Mouse (Mus musculus) midbrain, embryonic 11.5 days (tissue): ENCODE results near the gene Clec18a. TPM values are rescaled to one million over a fixed set of nuclear protein-coding genes. Genes with fewer than 3 reads are reported as not detected.

Experiments used
- ATAC-seq: fragments of 200-750 bp; cut with Nextera tagmentation; 2 replicates; pipeline ENCODE4 v1.8.0; 2017; ENCODE audit warnings: moderate TSS enrichment, moderate library complexity; ENCODE audit not compliant: low FRiP score
- DNase-seq: peaks from one replicate; pipeline ENCODE4 v3.0.0; 2015; ENCODE audit warnings: low spot score; ENCODE audit errors: missing footprints
- H3K27ac ChIP-seq: fragments of 300-500 bp; sonication (generic); 2 replicates; pipeline ENCODE4 v1.5.1; 2014; ENCODE audit warnings: low read depth, low read length
- H3K27me3 ChIP-seq: fragments of 300-500 bp; sonication (generic); 2 replicates; pipeline ENCODE4 v1.6.1; 2014; ENCODE audit warnings: mild to moderate bottlenecking, low read length, moderate library complexity, mixed read lengths; ENCODE audit not compliant: control insufficient read depth, insufficient read depth
- H3K36me3 ChIP-seq: fragments of 300-500 bp; sonication (generic); 2 replicates; pipeline ENCODE4 v1.6.1; 2014; ENCODE audit warnings: mild to moderate bottlenecking, low read length, moderate library complexity, mixed read lengths; ENCODE audit not compliant: control insufficient read depth, insufficient read depth
- H3K4me1 ChIP-seq: fragments of 300-500 bp; sonication (generic); 2 replicates; pipeline ENCODE4 v1.6.1; 2014; ENCODE audit warnings: low read length; ENCODE audit not compliant: control insufficient read depth, insufficient read depth
- H3K4me2 ChIP-seq: fragments of 300-500 bp; sonication (generic); 2 replicates; pipeline ENCODE4 v1.6.1; 2014; ENCODE audit warnings: mild to moderate bottlenecking, moderate library complexity
- H3K4me3 ChIP-seq: fragments of 300-500 bp; sonication (generic); 2 replicates; pipeline ENCODE4 v1.5.1; 2014; ENCODE audit warnings: low read depth, low read length
- H3K9ac ChIP-seq: fragments of 300-500 bp; sonication (generic); 2 replicates; pipeline ENCODE4 v1.6.1; 2014; ENCODE audit warnings: low read length
- H3K9me3 ChIP-seq: fragments of 300-500 bp; sonication (generic); 2 replicates; pipeline ENCODE4 v1.6.1; 2016; ENCODE audit warnings: low read length; ENCODE audit not compliant: control insufficient read depth
- WGBS: fragments of 180-500 bp; shearing (Covaris S2); extraction: QIAGEN DNeasy Blood & Tissue Kit; methylation state at CpG from one replicate; pipeline ENCODE4 v1.1.7; 2014; 5-methylcytosine and 5-hydroxymethylcytosine counted together
- polyA plus RNA-seq: library from polyadenylated mRNA; unstranded; fragments of >200 nt; fragmentation: Nextera tagmentation; extraction: Ambion mirVana; gene quantifications from 2 replicates; pipeline ENCODE4 v1.2.1, GENCODE M21; 2014

The Clec18a gene
- polyA plus RNA-seq, 1 experiment from 2014 or later = 0.77 TPM

DNA sequence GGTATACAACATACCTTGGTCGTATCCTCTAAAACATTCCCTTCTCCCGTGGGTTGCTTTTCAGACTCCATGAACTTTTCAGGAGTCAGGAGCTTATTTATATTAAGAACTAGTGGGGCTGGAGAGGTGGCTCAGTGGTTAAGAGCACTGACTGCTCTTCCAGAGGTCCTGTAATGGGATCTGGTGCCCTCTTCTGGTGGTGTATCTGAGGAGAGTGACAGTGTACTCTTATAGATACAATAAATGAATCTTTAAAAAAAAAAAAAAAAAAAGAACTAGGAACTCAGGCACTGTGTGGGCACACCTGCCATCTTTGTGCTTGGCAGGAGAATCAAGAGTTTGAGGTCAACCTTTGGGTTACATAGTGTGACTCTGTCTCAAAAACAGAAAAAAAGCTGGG is 43.5 kb downstream of the Clec18a start:
- WGBS = 94% methylated on average over 2 of the region's 2 CpGs
- Histone ChIP-seq H3K4me2 (no peak overlapping the region), H3K27ac (no peak overlapping the region), H3K9me3 (no peaks in the 10 kb centered on the region), H3K4me3 (no peak overlapping the region), H3K27me3 (no peaks in the 10 kb centered on the region), H3K4me1 (no peaks in the 10 kb centered on the region), H3K9ac (no peak overlapping the region), H3K36me3 (peaks cover 59% of the 10 kb centered on the region)
- DNase-seq (no peak), ATAC-seq (no peak)

- Histone ChIP-seq H3K9me3 (no peaks in the 10 kb centered on the region), H3K4me2 (no peak overlapping the region), H3K27me3 (no peaks in the 10 kb centered on the region), H3K36me3 (peaks cover 54% of the 10 kb centered on the region), H3K4me3 (no peak overlapping the region), H3K4me1 (no peaks in the 10 kb centered on the region), H3K9ac (no peak overlapping the region), H3K27ac (no peak overlapping the region)
- ATAC-seq = no peak
- no peak for DNase-seq
- WGBS = 51% methylated on average over 2 of the region's 2 CpGs
Observed at GRCm38 (mm10) chr8:111044003-111044734, 48.1 kb downstream of the Clec18a start.

DNA sequence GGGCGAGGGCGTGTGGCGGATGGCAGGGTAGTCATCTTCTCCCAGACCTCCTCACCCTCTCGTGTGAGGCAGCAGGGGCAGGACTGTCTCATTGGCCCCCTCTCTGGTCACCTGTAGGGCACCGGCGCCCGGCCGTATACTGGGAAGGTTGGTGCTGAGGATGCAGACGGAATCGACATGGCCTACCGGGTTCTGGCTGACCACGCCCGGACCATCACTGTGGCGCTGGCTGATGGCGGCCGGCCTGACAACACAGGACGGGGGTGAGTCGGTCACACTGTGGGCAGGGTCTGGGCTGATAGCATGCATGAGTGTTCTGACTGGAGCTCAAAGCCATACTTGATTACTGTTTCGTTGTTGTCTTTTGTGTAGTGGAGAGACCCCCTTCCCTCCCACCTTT is 49.7 kb downstream of the Clec18a start:
- Histone ChIP-seq H3K4me2 (no peak overlapping the region), H3K27ac (no peak overlapping the region), H3K4me3 (no peak overlapping the region), H3K36me3 (peaks cover 44% of the 10 kb centered on the region), H3K27me3 (no peaks in the 10 kb centered on the region), H3K4me1 (no peaks in the 10 kb centered on the region), H3K9me3 (no peaks in the 10 kb centered on the region), H3K9ac (no peak overlapping the region)
- no peak for DNase-seq
- 94% methylated on average over 19 of the region's 19 CpGs for WGBS
- no peak for ATAC-seq

GRCm38 (mm10) chr8:111036591-111036990 is 55.6 kb downstream of the Clec18a start:
- 92% methylated on average over 15 of the region's 15 CpGs for WGBS
- no peak for ATAC-seq
- H3K36me3 ChIP-seq = peaks cover 12% of the 10 kb centered on the region

DNA sequence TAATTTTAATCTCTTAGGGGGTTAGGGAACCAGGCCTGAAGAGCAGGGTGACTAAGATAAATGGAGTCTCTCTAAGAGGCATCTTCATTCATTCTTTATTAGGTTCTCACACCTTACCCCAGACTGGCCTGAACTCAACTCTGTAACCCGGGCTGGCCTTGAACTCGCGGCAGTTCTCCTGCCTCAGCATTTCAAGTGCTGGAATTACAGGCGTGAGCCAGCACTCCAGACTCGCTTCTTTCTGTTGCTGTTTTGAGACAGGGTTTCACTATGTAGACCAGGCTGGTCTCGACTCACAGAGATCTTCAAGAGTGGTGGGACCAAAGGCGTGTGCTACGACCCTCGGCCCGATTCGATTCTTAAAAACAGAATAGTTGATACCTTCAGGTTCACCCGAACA is 58.0 kb downstream of the Clec18a start:
- ATAC-seq = no peak; the same call in 1 of the 2 replicates
- WGBS = 26% methylated on average over 12 of the region's 12 CpGs
- H3K27ac ChIP-seq = peak overlapping the region; percentile 79; the same call in 1 of the 2 replicates

More at GRCm38 (mm10) chr8:111036591-111036990, 55.6 kb downstream of the Clec18a start:
- peaks cover 14% of the 10 kb centered on the region for H3K4me1 ChIP-seq
- no peak overlapping the region for H3K4me3 ChIP-seq
- H3K27ac ChIP-seq = no peak overlapping the region
- no peaks in the 10 kb centered on the region for H3K27me3 ChIP-seq
- no peak overlapping the region for H3K9ac ChIP-seq
- H3K4me2 ChIP-seq = no peak overlapping the region
- no peaks in the 10 kb centered on the region for H3K9me3 ChIP-seq
- no peak for DNase-seq

GRCm38 (mm10) chr8:111033482-111034215 is 58.6 kb downstream of the Clec18a start:
- peak; percentile 100 for ATAC-seq

More for the DNA sequence above, 58.0 kb downstream of the Clec18a start:
- Histone ChIP-seq H3K4me3 (peak overlapping the region; percentile 75), H3K36me3 (peaks cover 7% of the 10 kb centered on the region; the same call in 1 of the 2 replicates), H3K27me3 (no peaks in the 10 kb centered on the region), H3K4me2 (peak overlapping the region; percentile 62), H3K9me3 (no peaks in the 10 kb centered on the region), H3K9ac (peak overlapping the region; percentile 88), H3K4me1 (peaks cover 14% of the 10 kb centered on the region)
- DNase-seq = no peak

DNA sequence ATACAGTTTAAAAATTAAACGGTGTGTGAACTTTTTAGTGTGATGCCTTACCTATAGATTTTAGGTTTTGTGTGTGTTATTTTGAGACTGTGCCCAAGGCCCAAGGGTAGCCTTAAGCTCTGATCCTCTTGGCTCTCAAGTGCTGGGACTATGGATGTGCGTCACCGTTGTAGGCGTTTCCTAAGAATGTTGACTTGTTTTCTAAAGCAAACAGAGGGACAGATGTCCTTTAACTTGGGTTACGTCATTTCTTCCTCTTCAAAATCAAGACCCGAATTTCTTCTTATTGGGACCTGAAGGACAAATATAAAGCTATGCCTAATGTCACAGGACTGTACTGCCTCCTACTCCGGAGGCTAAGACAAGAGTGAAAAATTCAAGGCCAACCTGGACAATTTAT is 59.3 kb downstream of the Clec18a start, which contains the start of gene Aars:
Gene Aars, plus strand, starts transcription at position 229 of the 400 bp plus-strand sequence.
- H3K4me2 ChIP-seq = peak within 1 kb of the TSS; percentile 62
- no peak for ATAC-seq
- H3K27ac ChIP-seq = peak within 1 kb of the TSS; percentile 79
- DNase-seq = no peak
- H3K4me3 ChIP-seq = peak within 1 kb of the TSS; percentile 75
- WGBS = 94% methylated on average over 7 of the region's 7 CpGs
- no peaks in the 10 kb centered on the region for H3K27me3 ChIP-seq
- H3K9me3 ChIP-seq = no peaks in the 10 kb centered on the region
- H3K9ac ChIP-seq = peak within 1 kb of the TSS; percentile 88
- peaks cover 14% of the 10 kb centered on the region for H3K4me1 ChIP-seq
- H3K36me3 ChIP-seq = peaks cover 7% of the 10 kb centered on the region; the same call in 1 of the 2 replicates

More at GRCm38 (mm10) chr8:111033482-111034215, 58.6 kb downstream of the Clec18a start:
- Histone ChIP-seq H3K4me1 (peaks cover 14% of the 10 kb centered on the region), H3K27ac (peak overlapping the region; percentile 79), H3K9me3 (no peaks in the 10 kb centered on the region), H3K4me2 (peak overlapping the region; percentile 62), H3K27me3 (no peaks in the 10 kb centered on the region), H3K9ac (peak overlapping the region; percentile 88), H3K4me3 (peak overlapping the region; percentile 75), H3K36me3 (peaks cover 7% of the 10 kb centered on the region; the same call in 1 of the 2 replicates)
- peak; percentile 98 for DNase-seq
- 6% methylated on average over 37 of the region's 37 CpGs for WGBS

DNA sequence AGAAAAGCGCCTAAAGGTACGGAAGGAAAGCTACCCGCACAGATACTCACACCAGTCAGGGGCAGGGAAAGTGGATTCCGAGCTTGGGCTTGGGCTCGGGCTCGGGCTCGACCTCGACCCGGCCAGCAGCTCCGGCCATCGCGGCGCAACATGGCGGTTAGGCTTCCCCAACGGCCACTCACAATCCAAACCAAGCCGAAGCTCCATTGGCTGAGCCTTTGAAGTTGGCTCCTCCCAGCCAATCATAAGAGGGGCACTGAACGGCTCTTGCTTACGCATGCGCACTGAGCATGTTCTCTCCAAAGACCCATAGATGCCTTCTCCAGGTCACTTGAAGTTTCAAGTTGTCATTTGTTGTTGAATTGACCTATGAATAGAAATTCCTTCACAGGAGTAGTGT is 60.7 kb downstream of the Clec18a start, which contains the start of gene Ddx19b:
Gene Ddx19b, minus strand, starts transcription at position 180 of the 400 bp plus-strand sequence.
- peaks cover 17% of the 10 kb centered on the region for H3K4me1 ChIP-seq
- no peak for ATAC-seq
- 95% methylated on average over 19 of the region's 19 CpGs for WGBS
- no peak for DNase-seq
- H3K9me3 ChIP-seq = no peaks in the 10 kb centered on the region
- H3K4me3 ChIP-seq = no peak within 1 kb of the TSS
- no peaks in the 10 kb centered on the region; the same call in 1 of the 2 replicates for H3K36me3 ChIP-seq
- no peak within 1 kb of the TSS for H3K4me2 ChIP-seq
- H3K9ac ChIP-seq = no peak within 1 kb of the TSS
- H3K27me3 ChIP-seq = no peaks in the 10 kb centered on the region
- no peak within 1 kb of the TSS for H3K27ac ChIP-seq

DNA sequence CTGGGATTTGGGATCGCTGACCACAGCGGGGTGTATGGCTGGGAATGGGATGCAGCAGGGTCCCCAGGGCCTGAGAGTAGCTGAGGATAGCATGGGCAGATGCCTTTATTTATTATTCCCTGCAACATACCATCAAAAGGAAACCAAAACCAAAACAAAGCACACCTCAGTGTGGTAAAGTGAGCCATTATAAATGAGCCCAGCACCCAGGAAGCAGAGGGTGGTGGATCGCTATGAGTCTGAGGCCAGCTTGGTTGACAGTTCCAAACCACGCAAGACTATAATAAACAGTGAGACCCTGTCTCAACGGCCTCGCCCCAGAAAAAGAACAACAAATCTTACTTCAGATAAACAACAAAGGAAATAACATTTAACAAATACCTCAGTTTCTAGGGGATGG is 62.2 kb downstream of the Clec18a start:
- H3K4me1 ChIP-seq = peaks cover 12% of the 10 kb centered on the region

More for the DNA sequence above, 62.2 kb downstream of the Clec18a start:
- H3K27me3 ChIP-seq = no peaks in the 10 kb centered on the region
- 84% methylated on average over 6 of the region's 6 CpGs for WGBS
- H3K27ac ChIP-seq = no peak overlapping the region
- no peak for ATAC-seq
- H3K4me2 ChIP-seq = no peak overlapping the region
- no peak for DNase-seq
- no peaks in the 10 kb centered on the region for H3K36me3 ChIP-seq
- H3K9me3 ChIP-seq = no peaks in the 10 kb centered on the region
- no peak overlapping the region for H3K9ac ChIP-seq
- no peak overlapping the region for H3K4me3 ChIP-seq
